Mouse (Mus musculus) central nervous system, embryonic 11.5 days (tissue): ENCODE data around the gene Clcn3. TPM values are rescaled to one million over a fixed set of nuclear protein-coding genes. Genes with fewer than 3 reads are reported as not detected.

Experiments
- polyA plus RNA-seq: library from polyadenylated mRNA; depleted of rRNA; stranded (reverse); fragments of >200 nt; gene quantifications from 2 replicates; pipeline ENCODE4 v1.2.3, GENCODE M21; 2012; rRNA removed

The Clcn3 gene
- polyA plus RNA-seq: 24.7 and 24.9 TPM in 2 replicates

DNA sequence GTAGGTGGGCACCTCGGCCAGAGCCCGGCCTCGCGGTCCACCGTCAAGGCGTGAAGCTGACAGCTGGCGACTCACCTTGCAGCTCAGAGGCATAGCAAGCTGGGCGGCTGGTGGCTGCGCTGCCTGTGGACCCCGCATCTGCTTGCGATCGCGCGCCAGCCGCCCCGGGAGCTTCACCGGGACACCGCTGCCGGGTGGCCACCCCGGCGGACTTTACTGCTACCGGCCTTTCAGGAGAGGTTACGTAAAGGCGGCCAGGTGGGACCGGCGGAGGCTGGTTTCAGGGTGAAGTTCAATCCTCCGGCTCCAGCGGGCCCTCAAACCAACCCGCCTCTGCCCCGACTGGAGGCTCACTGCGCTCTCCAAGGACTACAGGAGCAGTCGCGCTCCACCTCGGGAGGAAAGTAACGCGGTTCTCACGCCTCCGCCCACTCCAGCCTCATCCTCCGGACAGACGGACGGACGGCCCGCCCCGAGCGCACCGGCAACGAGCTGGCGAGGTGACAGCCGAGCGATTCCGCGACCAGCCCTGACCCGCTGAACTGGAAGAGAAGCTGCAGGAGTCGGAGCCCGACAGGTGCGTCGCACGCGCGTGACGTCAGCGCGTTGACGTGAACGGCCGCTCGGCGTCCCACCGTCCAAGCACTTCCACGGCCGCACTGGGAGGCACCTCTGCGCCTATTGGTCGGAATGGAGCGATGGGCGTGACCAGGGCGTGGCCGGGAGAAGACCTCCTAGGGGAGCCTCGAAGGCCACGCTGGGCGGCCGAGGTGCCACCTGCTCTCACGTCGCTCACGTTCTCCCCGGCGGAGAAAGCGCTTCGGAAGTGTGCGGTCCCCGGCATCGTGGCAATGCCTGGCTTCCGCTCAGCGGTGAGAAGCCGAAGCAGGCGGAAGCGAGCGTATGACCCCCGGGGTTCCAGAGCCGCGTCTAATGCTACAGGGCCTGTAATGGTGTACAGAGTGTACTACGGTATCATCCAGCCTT is at the start of gene Clcn3:
Gene Clcn3, minus strand, starts transcription at position 600 of the 987 bp plus-strand sequence.

DNA sequence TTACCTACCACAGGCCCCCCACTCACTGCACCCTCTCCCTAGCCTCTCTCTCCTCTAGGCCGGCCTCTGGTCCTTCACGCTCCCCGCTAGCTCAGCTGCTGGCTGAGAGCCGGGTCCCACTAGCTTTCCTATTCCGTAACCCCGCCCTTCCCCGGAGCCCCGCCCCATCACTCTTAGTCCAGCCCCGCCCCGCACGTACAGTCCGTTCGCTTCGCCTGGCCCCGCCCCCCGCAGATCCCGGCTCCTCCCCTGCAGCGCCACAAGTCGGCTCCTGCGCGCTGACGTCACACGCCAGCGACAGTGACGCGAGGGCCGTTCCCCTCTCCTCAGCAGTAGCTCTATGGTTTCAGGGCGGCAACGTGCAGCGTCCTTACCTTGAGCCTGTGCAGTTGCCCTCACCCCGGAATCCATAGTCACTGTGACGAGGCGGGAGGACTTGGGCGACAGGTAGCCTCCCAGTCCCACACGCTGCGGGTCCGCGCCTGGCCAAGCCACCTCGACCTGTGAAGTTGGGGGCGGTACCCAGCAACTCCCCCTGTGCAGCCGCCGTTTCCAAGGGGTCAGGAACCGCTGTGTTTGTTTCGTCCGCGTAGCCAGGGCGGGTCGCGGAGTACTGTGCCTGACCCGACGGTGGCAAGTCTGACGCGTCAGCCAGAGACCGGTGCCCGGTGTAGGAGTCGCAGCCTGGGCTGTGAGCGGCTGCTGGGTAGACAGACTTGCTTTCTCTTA is 10.0 kb upstream of the Clcn3 start, which contains the start of gene Nek1:
Gene Nek1, plus strand, starts transcription at position 286 of the 729 bp plus-strand sequence.

DNA sequence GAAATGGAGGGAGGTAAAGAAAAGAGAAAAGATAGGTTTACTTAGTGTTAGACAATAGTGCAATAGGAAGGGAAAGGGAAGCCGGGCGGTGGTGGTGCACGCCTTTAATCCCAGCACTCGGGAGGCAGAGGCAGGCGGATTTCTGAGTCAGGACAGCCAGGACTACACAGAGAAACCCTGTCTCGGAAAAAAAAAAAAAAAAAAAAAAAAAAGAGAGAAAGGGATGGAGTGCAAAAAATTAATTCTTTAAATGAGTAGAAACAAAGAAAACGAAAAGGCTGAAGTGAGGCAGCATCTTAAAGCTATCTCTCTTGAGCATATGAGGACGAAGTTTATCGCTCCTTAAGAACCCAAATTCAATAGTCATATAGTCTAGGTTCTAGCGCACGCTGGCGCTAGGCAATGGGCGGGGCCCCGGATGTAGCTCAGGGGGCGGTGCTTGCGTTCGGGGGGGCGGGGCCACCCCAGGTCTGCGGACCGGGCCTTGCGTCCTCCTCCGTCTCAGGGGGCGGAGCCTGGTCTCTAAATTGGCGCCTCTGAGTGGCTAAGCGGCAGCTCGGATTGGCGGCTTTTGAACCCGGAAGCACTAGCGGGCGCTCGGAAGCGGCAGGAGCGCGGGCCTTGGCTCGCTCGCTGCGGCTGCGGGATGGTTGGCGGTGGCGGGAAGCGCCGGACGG is 93.1 kb downstream of the Clcn3 start, which contains the start of gene Hpf1:
Gene Hpf1, plus strand, starts transcription at position 576 of the 677 bp plus-strand sequence.

Other genes with a start within 250 kb of the Clcn3 start
- gene Hpf1, start 92.9 kb downstream of the Clcn3 start, polyA plus RNA-seq: 77.9 and 84.5 TPM in 2 replicates
- 11.4 and 12.1 TPM in 2 replicates for gene Nek1, start 9.9 kb upstream of the Clcn3 start, polyA plus RNA-seq
- 11.6 and 13.5 TPM in 2 replicates for gene Sh3rf1, start 240.6 kb upstream of the Clcn3 start, polyA plus RNA-seq